Mouse (Mus musculus): ENCODE data around the gene Spaar. TPM values are rescaled to one million over a fixed set of nuclear protein-coding genes. Genes with fewer than 3 reads are reported as not detected.

Spaar gene
- polyA plus RNA-seq, 1 experiment from 2014 or later, result 0.10 TPM

DNA sequence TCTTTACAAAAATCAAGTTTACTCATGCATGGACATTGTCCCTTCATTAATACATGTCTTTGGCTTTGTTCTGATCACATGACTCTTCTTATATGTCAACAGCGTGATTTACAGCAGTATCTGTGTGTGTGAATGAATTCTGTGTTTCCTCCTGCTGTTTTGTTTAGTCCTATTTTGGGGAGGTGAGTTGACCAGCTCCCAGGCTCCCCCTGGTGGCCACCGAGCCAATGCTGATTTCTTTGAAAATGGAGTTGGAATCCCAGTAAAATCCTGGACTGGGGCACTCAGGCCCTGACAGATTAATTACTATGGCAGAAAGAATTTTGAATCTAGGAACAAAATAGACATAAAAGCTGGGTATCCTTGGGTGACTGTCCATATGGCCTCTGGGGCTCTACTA, 18.0 kb upstream of the Spaar start:
- Histone ChIP-seq H3K9me3 (no peaks in the 10 kb centered on the region), H3K4me3 (no peak overlapping the region), H3K36me3 (no peaks in the 10 kb centered on the region), H3K9ac (no peak overlapping the region), H3K27ac (replicated peaks) (no peak overlapping the region), H3K27me3 (no peaks in the 10 kb centered on the region), H3K4me1 (replicated peaks) (no peaks in the 10 kb centered on the region), H3K4me2 (no peak overlapping the region)
- ATAC-seq (ENCODE audit: low FRiP score, low read depth), result no peak
- WGBS, result 0% methylated on average over 2 of the region's 2 CpGs

DNA sequence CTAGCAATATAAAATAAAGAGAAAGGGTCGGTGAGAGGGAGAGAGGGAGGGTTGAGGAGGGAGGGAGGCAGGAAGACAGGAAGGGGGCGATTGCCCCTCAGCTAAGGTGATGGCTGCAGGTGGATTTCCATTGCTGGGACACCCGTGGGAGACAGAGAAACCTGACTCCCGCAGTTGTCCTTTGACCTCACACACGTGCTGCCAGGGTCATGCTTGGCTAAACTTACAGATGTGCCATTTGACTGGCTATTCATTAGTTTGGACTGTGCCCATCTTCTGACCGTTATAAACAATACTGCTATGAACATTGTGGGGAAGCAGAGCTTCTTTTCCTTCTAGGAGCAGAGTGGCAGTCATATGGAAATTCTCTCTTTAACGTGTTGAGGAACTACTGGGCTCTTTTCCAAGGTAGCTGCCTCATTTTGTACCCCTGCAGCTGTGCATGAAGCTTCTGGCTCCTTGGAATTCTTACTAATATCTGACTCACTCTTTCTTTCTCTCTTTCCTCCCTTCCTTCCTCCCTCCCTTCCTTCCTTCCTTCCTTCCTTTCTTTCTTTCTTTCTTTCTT, 16.1 kb upstream of the Spaar start:
- no peak overlapping the region for H3K4me2 ChIP-seq
- H3K4me1 ChIP-seq (replicated peaks), result no peaks in the 10 kb centered on the region
- no peaks in the 10 kb centered on the region for H3K9me3 ChIP-seq
- no peak overlapping the region for H3K4me3 ChIP-seq
- H3K27ac ChIP-seq (replicated peaks), result no peak overlapping the region
- WGBS, result 42% methylated on average over 7 of the region's 7 CpGs
- H3K9ac ChIP-seq, result no peak overlapping the region
- no peaks in the 10 kb centered on the region for H3K27me3 ChIP-seq
- no peaks in the 10 kb centered on the region for H3K36me3 ChIP-seq
- no peak for ATAC-seq (ENCODE audit: low FRiP score, low read depth)

- Histone ChIP-seq H3K27me3 (no peaks in the 10 kb centered on the region), H3K27ac (replicated peaks) (no peak overlapping the region), H3K4me1 (replicated peaks) (no peaks in the 10 kb centered on the region), H3K36me3 (no peaks in the 10 kb centered on the region), H3K4me2 (no peak overlapping the region), H3K4me3 (no peak overlapping the region), H3K9me3 (no peaks in the 10 kb centered on the region), H3K9ac (no peak overlapping the region)
- ATAC-seq (ENCODE audit: low FRiP score, low read depth), result no peak
- 52% methylated on average over 15 of the region's 16 CpGs for WGBS
Measured at GRCm38 (mm10) chr4:43720491-43721228, 9.2 kb upstream of the Spaar start.

GRCm38 (mm10) chr4:43722191-43722590, 7.6 kb upstream of the Spaar start:
- H3K27ac ChIP-seq (replicated peaks), result no peak overlapping the region
- WGBS, result 89% methylated on average over 4 of the region's 4 CpGs
- H3K4me3 ChIP-seq, result no peak overlapping the region
- no peak overlapping the region for H3K9ac ChIP-seq
- no peaks in the 10 kb centered on the region for H3K27me3 ChIP-seq
- no peak for ATAC-seq (ENCODE audit: low FRiP score, low read depth)
- H3K36me3 ChIP-seq, result no peaks in the 10 kb centered on the region
- H3K4me1 ChIP-seq (replicated peaks), result no peaks in the 10 kb centered on the region
- no peak overlapping the region for H3K4me2 ChIP-seq
- H3K9me3 ChIP-seq, result no peaks in the 10 kb centered on the region

- no peaks in the 10 kb centered on the region for H3K36me3 ChIP-seq
- H3K27ac ChIP-seq (replicated peaks), result no peak overlapping the region
- H3K4me1 ChIP-seq (replicated peaks), result no peaks in the 10 kb centered on the region
- no peak for ATAC-seq (ENCODE audit: low FRiP score, low read depth)
- no peak overlapping the region for H3K4me3 ChIP-seq
- no peaks in the 10 kb centered on the region for H3K27me3 ChIP-seq
- H3K9ac ChIP-seq, result no peak overlapping the region
- WGBS, result 50% methylated on average over 1 of the region's 1 CpGs
- no peaks in the 10 kb centered on the region for H3K9me3 ChIP-seq
- no peak overlapping the region for H3K4me2 ChIP-seq
Measured at GRCm38 (mm10) chr4:43724764-43725163, 5.1 kb upstream of the Spaar start.

DNA sequence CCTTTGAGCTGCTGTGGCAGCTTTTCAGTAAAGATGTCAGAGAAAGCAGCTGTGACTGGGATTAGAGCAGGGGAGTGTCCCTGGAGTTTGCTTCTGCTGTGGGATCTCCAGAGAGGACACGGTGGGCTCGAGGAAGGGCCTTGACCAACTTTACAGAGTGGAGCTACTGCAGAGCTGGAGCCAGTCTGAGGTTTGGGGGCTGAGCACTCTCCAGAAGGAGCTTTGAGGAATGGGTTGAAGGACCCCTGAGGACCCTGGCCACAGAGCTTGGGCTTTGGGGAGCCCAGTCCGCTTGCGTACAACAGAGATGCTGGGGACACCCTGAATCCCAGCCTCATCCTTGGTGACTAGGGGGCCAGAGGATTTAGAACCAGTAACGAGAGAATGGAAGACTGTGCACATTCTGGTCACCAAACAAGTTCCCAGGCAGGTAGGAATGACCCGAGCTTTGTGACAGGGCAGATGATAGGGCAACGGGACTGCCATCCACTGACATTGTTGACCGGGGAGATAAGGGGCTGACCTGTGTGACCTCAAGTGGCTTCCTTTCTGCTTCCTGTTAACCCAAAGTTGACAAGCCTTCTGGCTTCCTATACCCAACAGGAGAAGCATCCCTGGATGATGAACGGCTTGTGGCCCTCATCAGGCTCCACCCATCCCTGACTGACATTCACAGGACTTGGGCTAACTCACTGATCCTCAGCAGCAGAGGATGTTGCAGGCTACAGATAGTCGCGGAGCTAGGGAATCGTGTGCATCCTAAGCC, 3.4 kb upstream of the Spaar start:
- Histone ChIP-seq H3K4me3 (no peak overlapping the region), H3K4me2 (no peak overlapping the region), H3K36me3 (no peaks in the 10 kb centered on the region), H3K4me1 (replicated peaks) (no peaks in the 10 kb centered on the region), H3K9ac (no peak overlapping the region), H3K27ac (replicated peaks) (no peak overlapping the region), H3K27me3 (no peaks in the 10 kb centered on the region), H3K9me3 (no peaks in the 10 kb centered on the region)
- 81% methylated on average over 12 of the region's 12 CpGs for WGBS
- no peak for ATAC-seq (ENCODE audit: low FRiP score, low read depth)

DNA sequence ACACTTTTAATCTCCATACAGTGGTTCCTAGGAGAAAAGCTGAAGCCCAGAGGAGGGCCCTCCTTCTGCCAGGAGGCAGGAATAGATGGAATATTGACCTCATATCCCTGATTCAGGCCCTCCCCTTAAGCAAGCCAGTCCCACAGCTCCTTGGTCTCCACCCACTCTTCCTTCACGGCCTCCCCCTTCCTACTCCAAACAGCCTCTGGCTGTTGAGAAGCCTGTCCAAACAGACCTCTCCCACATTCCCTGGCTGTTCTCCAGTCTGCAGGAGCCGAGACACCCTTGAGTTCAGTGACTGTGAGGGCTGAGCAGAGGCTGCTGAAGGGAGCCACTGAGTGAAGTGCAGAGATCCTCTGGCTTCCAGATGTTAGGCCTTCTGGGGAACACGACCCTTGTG, 2.8 kb upstream of the Spaar start, which contains the start of gene Hrct1:
Hrct1 (plus strand) TSS at position 194 of the 400 bp plus-strand sequence.
- H3K27ac ChIP-seq (replicated peaks), result no peak within 1 kb of the TSS
- no peaks in the 10 kb centered on the region for H3K27me3 ChIP-seq
- H3K4me2 ChIP-seq, result no peak within 1 kb of the TSS
- H3K9ac ChIP-seq, result no peak within 1 kb of the TSS
- no peak for ATAC-seq (ENCODE audit: low FRiP score, low read depth)
- H3K36me3 ChIP-seq, result no peaks in the 10 kb centered on the region
- no peaks in the 10 kb centered on the region for H3K9me3 ChIP-seq
- WGBS, result 56% methylated on average over 3 of the region's 3 CpGs
- H3K4me1 ChIP-seq (replicated peaks), result no peaks in the 10 kb centered on the region
- no peak within 1 kb of the TSS for H3K4me3 ChIP-seq

GRCm38 (mm10) chr4:43727718-43728575, 1.9 kb upstream of the Spaar start:
- H3K27me3 ChIP-seq, result no peaks in the 10 kb centered on the region
- WGBS, result 69% methylated on average over 7 of the region's 7 CpGs
- H3K9me3 ChIP-seq, result no peaks in the 10 kb centered on the region
- no peak overlapping the region for H3K4me2 ChIP-seq
- H3K27ac ChIP-seq (replicated peaks), result no peak overlapping the region
- H3K4me1 ChIP-seq (replicated peaks), result no peaks in the 10 kb centered on the region
- H3K36me3 ChIP-seq, result no peaks in the 10 kb centered on the region
- H3K9ac ChIP-seq, result no peak overlapping the region
- H3K4me3 ChIP-seq, result no peak overlapping the region
- ATAC-seq (ENCODE audit: low FRiP score, low read depth), result no peak

DNA sequence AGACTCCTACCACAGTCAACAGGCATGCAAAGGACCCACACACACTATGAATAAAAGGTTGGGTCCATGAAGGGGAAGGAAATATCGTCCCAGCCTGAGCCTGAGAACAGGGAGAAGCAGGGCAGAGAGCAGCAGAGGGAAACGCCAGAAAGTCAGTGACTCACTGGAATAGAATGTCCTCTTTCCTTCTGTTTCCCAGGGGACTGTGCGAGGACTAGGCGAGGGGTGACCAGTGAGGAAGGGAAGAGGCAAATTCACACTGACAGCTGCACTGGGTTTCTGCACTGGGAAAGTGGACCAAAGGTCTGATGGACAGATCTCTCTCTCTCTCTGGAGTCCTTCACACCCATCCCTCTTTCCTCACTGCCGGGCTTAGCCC, 1.3 kb upstream of the Spaar start:
- WGBS, result 61% methylated on average over 3 of the region's 5 CpGs
- Histone ChIP-seq H3K36me3 (no peaks in the 10 kb centered on the region), H3K4me3 (no peak overlapping the region), H3K9ac (no peak overlapping the region), H3K4me1 (replicated peaks) (no peaks in the 10 kb centered on the region), H3K9me3 (no peaks in the 10 kb centered on the region), H3K4me2 (no peak overlapping the region), H3K27me3 (no peaks in the 10 kb centered on the region), H3K27ac (replicated peaks) (no peak overlapping the region)
- ATAC-seq (ENCODE audit: low FRiP score, low read depth), result no peak

GRCm38 (mm10) chr4:43729126-43729525, 708 bp upstream of the Spaar start:
- Histone ChIP-seq H3K27me3 (no peaks in the 10 kb centered on the region), H3K4me2 (no peak overlapping the region), H3K4me1 (replicated peaks) (no peaks in the 10 kb centered on the region), H3K9me3 (no peaks in the 10 kb centered on the region), H3K9ac (no peak overlapping the region), H3K36me3 (no peaks in the 10 kb centered on the region), H3K27ac (replicated peaks) (no peak overlapping the region), H3K4me3 (no peak overlapping the region)
- 89% methylated on average over 3 of the region's 3 CpGs for WGBS
- no peak for ATAC-seq (ENCODE audit: low FRiP score, low read depth)

- WGBS, result 80% methylated on average over 21 of the region's 21 CpGs
Measured at GRCm38 (mm10) chr4:43730750-43731297, 990 bp downstream of the Spaar start.

More at GRCm38 (mm10) chr4:43730750-43731297, 990 bp downstream of the Spaar start:
- no peak overlapping the region for H3K4me2 ChIP-seq
- no peak overlapping the region for H3K9ac ChIP-seq
- no peak overlapping the region for H3K27ac ChIP-seq (replicated peaks)
- no peaks in the 10 kb centered on the region for H3K4me1 ChIP-seq (replicated peaks)
- H3K9me3 ChIP-seq, result no peaks in the 10 kb centered on the region
- no peaks in the 10 kb centered on the region for H3K27me3 ChIP-seq
- no peak for ATAC-seq (ENCODE audit: low FRiP score, low read depth)
- H3K36me3 ChIP-seq, result no peaks in the 10 kb centered on the region
- no peak overlapping the region for H3K4me3 ChIP-seq

Data from hindbrain, embryonic 15.5 days (tissue).